Mouse (Mus musculus): Measurements from ENCODE around the gene Rhbdd1. TPM values are rescaled to one million over a fixed set of nuclear protein-coding genes. Genes with fewer than 3 reads are reported as not detected.

The Rhbdd1 gene
- polyA plus RNA-seq, 1 experiment from 2014 or later, result 7.3 TPM

GRCm38 (mm10) chr1:82328033-82328775 is 12.0 kb downstream of the Rhbdd1 start:
- Histone ChIP-seq H3K27me3 (ENCODE audit: control insufficient read depth, insufficient read depth, low read length) (no peaks in the 10 kb centered on the region), H3K36me3 (ENCODE audit: control insufficient read depth, insufficient read depth, low read length) (no peaks in the 10 kb centered on the region), H3K9me3 (ENCODE audit: control insufficient read depth, low read length) (no peaks in the 10 kb centered on the region), H3K27ac (ENCODE audit: low read depth, low read length) (no peak overlapping the region), H3K4me2 (replicated peaks; ENCODE audit: low read depth, low read length) (no peak overlapping the region), H3K4me1 (replicated peaks; ENCODE audit: control insufficient read depth, insufficient read depth, low read length) (no peaks in the 10 kb centered on the region), H3K9ac (ENCODE audit: low read depth, low read length) (no peak overlapping the region), H3K4me3 (ENCODE audit: low read depth, low read length) (no peak overlapping the region)
- 88% methylated on average over 7 of the region's 7 CpGs for WGBS
- ATAC-seq (ENCODE audit: low FRiP score) (no peak), DNase-seq (ENCODE audit: low spot score) (no peak)

GRCm38 (mm10) chr1:82329237-82329953 is 13.1 kb downstream of the Rhbdd1 start:
- 66% methylated on average over 4 of the region's 4 CpGs for WGBS
- Histone ChIP-seq H3K27ac (ENCODE audit: low read depth, low read length) (0 out of 2 replicates have a peak overlapping the region, but pooled peaks have one; percentile 30), H3K36me3 (ENCODE audit: control insufficient read depth, insufficient read depth, low read length) (no peaks in the 10 kb centered on the region), H3K9me3 (ENCODE audit: control insufficient read depth, low read length) (no peaks in the 10 kb centered on the region), H3K4me2 (replicated peaks; ENCODE audit: low read depth, low read length) (no peak overlapping the region), H3K9ac (ENCODE audit: low read depth, low read length) (no peak overlapping the region), H3K4me1 (replicated peaks; ENCODE audit: control insufficient read depth, insufficient read depth, low read length) (no peaks in the 10 kb centered on the region), H3K27me3 (ENCODE audit: control insufficient read depth, insufficient read depth, low read length) (no peaks in the 10 kb centered on the region), H3K4me3 (ENCODE audit: low read depth, low read length) (no peak overlapping the region)
- DNase-seq (ENCODE audit: low spot score) (peak; percentile 17), ATAC-seq (ENCODE audit: low FRiP score) (peak; percentile 53)

- DNase-seq (ENCODE audit: low spot score), result no peak
- Histone ChIP-seq H3K4me1 (replicated peaks; ENCODE audit: control insufficient read depth, insufficient read depth, low read length) (no peaks in the 10 kb centered on the region), H3K9ac (ENCODE audit: low read depth, low read length) (no peak overlapping the region), H3K27me3 (ENCODE audit: control insufficient read depth, insufficient read depth, low read length) (no peaks in the 10 kb centered on the region), H3K27ac (ENCODE audit: low read depth, low read length) (0 out of 2 replicates have a peak overlapping the region, but pooled peaks have one; percentile 30), H3K4me3 (ENCODE audit: low read depth, low read length) (no peak overlapping the region), H3K36me3 (ENCODE audit: control insufficient read depth, insufficient read depth, low read length) (no peaks in the 10 kb centered on the region), H3K9me3 (ENCODE audit: control insufficient read depth, low read length) (no peaks in the 10 kb centered on the region), H3K4me2 (replicated peaks; ENCODE audit: low read depth, low read length) (no peak overlapping the region)
- ATAC-seq (ENCODE audit: low FRiP score), result peak; percentile 74
These were observed 13.6 kb downstream of the Rhbdd1 start for GRCm38 (mm10) chr1:82329954-82330247.

- no peak overlapping the region for H3K27ac ChIP-seq (ENCODE audit: low read depth, low read length)
- H3K4me2 ChIP-seq (replicated peaks; ENCODE audit: low read depth, low read length), result no peak overlapping the region
- H3K4me1 ChIP-seq (replicated peaks; ENCODE audit: control insufficient read depth, insufficient read depth, low read length), result no peaks in the 10 kb centered on the region
- 88% methylated on average over 3 of the region's 3 CpGs for WGBS
- no peak overlapping the region for H3K4me3 ChIP-seq (ENCODE audit: low read depth, low read length)
- H3K27me3 ChIP-seq (ENCODE audit: control insufficient read depth, insufficient read depth, low read length), result no peaks in the 10 kb centered on the region
- H3K9me3 ChIP-seq (ENCODE audit: control insufficient read depth, low read length), result no peaks in the 10 kb centered on the region
- H3K36me3 ChIP-seq (ENCODE audit: control insufficient read depth, insufficient read depth, low read length), result no peaks in the 10 kb centered on the region
- H3K9ac ChIP-seq (ENCODE audit: low read depth, low read length), result no peak overlapping the region
- DNase-seq (ENCODE audit: low spot score) (no peak), ATAC-seq (ENCODE audit: low FRiP score) (no peak)
These were observed 18.3 kb downstream of the Rhbdd1 start for GRCm38 (mm10) chr1:82334506-82334905.

- Histone ChIP-seq H3K27me3 (ENCODE audit: control insufficient read depth, insufficient read depth, low read length) (no peaks in the 10 kb centered on the region), H3K9me3 (ENCODE audit: control insufficient read depth, low read length) (no peaks in the 10 kb centered on the region), H3K4me3 (ENCODE audit: low read depth, low read length) (no peak overlapping the region), H3K27ac (ENCODE audit: low read depth, low read length) (no peak overlapping the region), H3K36me3 (ENCODE audit: control insufficient read depth, insufficient read depth, low read length) (no peaks in the 10 kb centered on the region), H3K4me1 (replicated peaks; ENCODE audit: control insufficient read depth, insufficient read depth, low read length) (no peaks in the 10 kb centered on the region), H3K4me2 (replicated peaks; ENCODE audit: low read depth, low read length) (no peak overlapping the region), H3K9ac (ENCODE audit: low read depth, low read length) (no peak overlapping the region)
- 88% methylated on average over 2 of the region's 2 CpGs for WGBS
- ATAC-seq (ENCODE audit: low FRiP score) (no peak), DNase-seq (ENCODE audit: low spot score) (no peak)
These were observed 36.8 kb downstream of the Rhbdd1 start for GRCm38 (mm10) chr1:82353089-82353488.

GRCm38 (mm10) chr1:82353755-82354154 is 37.5 kb downstream of the Rhbdd1 start:
- Histone ChIP-seq H3K4me2 (replicated peaks; ENCODE audit: low read depth, low read length) (no peak overlapping the region), H3K4me3 (ENCODE audit: low read depth, low read length) (no peak overlapping the region), H3K9me3 (ENCODE audit: control insufficient read depth, low read length) (no peaks in the 10 kb centered on the region)

GRCm38 (mm10) chr1:82358871-82359647 is 42.8 kb downstream of the Rhbdd1 start:
- Histone ChIP-seq H3K4me3 (ENCODE audit: low read depth, low read length) (no peak overlapping the region), H3K4me2 (replicated peaks; ENCODE audit: low read depth, low read length) (no peak overlapping the region), H3K27ac (ENCODE audit: low read depth, low read length) (no peak overlapping the region), H3K9me3 (ENCODE audit: control insufficient read depth, low read length) (no peaks in the 10 kb centered on the region), H3K9ac (ENCODE audit: low read depth, low read length) (no peak overlapping the region), H3K36me3 (ENCODE audit: control insufficient read depth, insufficient read depth, low read length) (no peaks in the 10 kb centered on the region), H3K27me3 (ENCODE audit: control insufficient read depth, insufficient read depth, low read length) (no peaks in the 10 kb centered on the region), H3K4me1 (replicated peaks; ENCODE audit: control insufficient read depth, insufficient read depth, low read length) (peaks cover 2% of the 10 kb centered on the region; the same call in 1 of the 2 replicates)
- WGBS, result 73% methylated on average over 20 of the region's 20 CpGs
- ATAC-seq (ENCODE audit: low FRiP score), result peak; percentile 38; the same call in 1 of the 2 replicates
- DNase-seq (ENCODE audit: low spot score), result no peak

More at GRCm38 (mm10) chr1:82353755-82354154, 37.5 kb downstream of the Rhbdd1 start:
- Histone ChIP-seq H3K36me3 (ENCODE audit: control insufficient read depth, insufficient read depth, low read length) (no peaks in the 10 kb centered on the region), H3K4me1 (replicated peaks; ENCODE audit: control insufficient read depth, insufficient read depth, low read length) (peaks cover 1% of the 10 kb centered on the region; the same call in 1 of the 2 replicates), H3K9ac (ENCODE audit: low read depth, low read length) (no peak overlapping the region), H3K27ac (ENCODE audit: low read depth, low read length) (no peak overlapping the region), H3K27me3 (ENCODE audit: control insufficient read depth, insufficient read depth, low read length) (no peaks in the 10 kb centered on the region)
- ATAC-seq (ENCODE audit: low FRiP score), result no peak
- WGBS, result 83% methylated on average over 2 of the region's 2 CpGs
- DNase-seq (ENCODE audit: low spot score), result no peak

GRCm38 (mm10) chr1:82359648-82360026 is 43.4 kb downstream of the Rhbdd1 start:
- DNase-seq (ENCODE audit: low spot score) (no peak), ATAC-seq (ENCODE audit: low FRiP score) (peak; percentile 17; the same call in 1 of the 2 replicates)
- no peaks in the 10 kb centered on the region for H3K36me3 ChIP-seq (ENCODE audit: control insufficient read depth, insufficient read depth, low read length)
- peaks cover 2% of the 10 kb centered on the region; the same call in 1 of the 2 replicates for H3K4me1 ChIP-seq (replicated peaks; ENCODE audit: control insufficient read depth, insufficient read depth, low read length)
- no peaks in the 10 kb centered on the region for H3K27me3 ChIP-seq (ENCODE audit: control insufficient read depth, insufficient read depth, low read length)
- no peak overlapping the region for H3K9ac ChIP-seq (ENCODE audit: low read depth, low read length)
- H3K9me3 ChIP-seq (ENCODE audit: control insufficient read depth, low read length), result no peaks in the 10 kb centered on the region
- no peak overlapping the region for H3K4me3 ChIP-seq (ENCODE audit: low read depth, low read length)
- H3K27ac ChIP-seq (ENCODE audit: low read depth, low read length), result no peak overlapping the region
- WGBS, result 78% methylated on average over 1 of the region's 1 CpGs
- H3K4me2 ChIP-seq (replicated peaks; ENCODE audit: low read depth, low read length), result no peak overlapping the region

Measured in hindbrain, embryonic 11.5 days (tissue).